Mouse (Mus musculus): ENCODE measurements at regions not wholly inside any gene's neighbourhood (a gene's known extent, or its start where the extent isn't known, plus 50 kb on each side); places are given as distances from the start of the nearest gene placed in this dataset.

- no peak for DNase-seq (ENCODE audit: low spot score)
Measured at GRCm38 (mm10) chr9:26575990-26576389, 157.5 kb upstream of the B3gat1 start.

GRCm38 (mm10) chr9:26601979-26602378, 131.5 kb upstream of the B3gat1 start:
- DNase-seq (ENCODE audit: low spot score) = no peak

- no peak for DNase-seq (ENCODE audit: low spot score)
Measured at GRCm38 (mm10) chr9:26604552-26604951, 129.0 kb upstream of the B3gat1 start.

GRCm38 (mm10) chr9:26611711-26612437, 121.7 kb upstream of the B3gat1 start:
- no peak for DNase-seq (ENCODE audit: low spot score)

- DNase-seq (ENCODE audit: low spot score) = no peak
Measured at GRCm38 (mm10) chr9:26622840-26623448, 110.6 kb upstream of the B3gat1 start.

GRCm38 (mm10) chr9:26625171-26625937, 108.2 kb upstream of the B3gat1 start:
- DNase-seq (ENCODE audit: low spot score) = no peak

- DNase-seq (ENCODE audit: low spot score) = no peak
Measured at GRCm38 (mm10) chr9:26632891-26633650, 100.5 kb upstream of the B3gat1 start.

GRCm38 (mm10) chr9:26635211-26635610, 98.3 kb upstream of the B3gat1 start:
- no peak for DNase-seq (ENCODE audit: low spot score)

GRCm38 (mm10) chr9:26638586-26638985, 94.9 kb upstream of the B3gat1 start:
- DNase-seq (ENCODE audit: low spot score) = no peak

- DNase-seq (ENCODE audit: low spot score) = no peak
Measured at GRCm38 (mm10) chr9:26642302-26642701, 91.2 kb upstream of the B3gat1 start.

- no peak for DNase-seq (ENCODE audit: low spot score)
Measured at GRCm38 (mm10) chr9:26642831-26643230, 90.7 kb upstream of the B3gat1 start.

- DNase-seq (ENCODE audit: low spot score) = no peak
Measured at GRCm38 (mm10) chr9:26649506-26649905, 84.0 kb upstream of the B3gat1 start.

GRCm38 (mm10) chr9:26652920-26653319, 80.6 kb upstream of the B3gat1 start:
- no peak for DNase-seq (ENCODE audit: low spot score)

- no peak for DNase-seq (ENCODE audit: low spot score)
Measured at GRCm38 (mm10) chr9:26659366-26659765, 74.2 kb upstream of the B3gat1 start.

GRCm38 (mm10) chr9:26663544-26663943, 70.0 kb upstream of the B3gat1 start:
- DNase-seq (ENCODE audit: low spot score) = no peak

- no peak for DNase-seq (ENCODE audit: low spot score)
Measured at GRCm38 (mm10) chr9:26667835-26668234, 65.7 kb upstream of the B3gat1 start.

- DNase-seq (ENCODE audit: low spot score) = no peak
Measured at GRCm38 (mm10) chr9:26674059-26674757, 59.3 kb upstream of the B3gat1 start.

GRCm38 (mm10) chr9:26678288-26678687, 55.2 kb upstream of the B3gat1 start:
- DNase-seq (ENCODE audit: low spot score) = no peak

GRCm38 (mm10) chr9:26681516-26681915, 52.0 kb upstream of the B3gat1 start:
- DNase-seq (ENCODE audit: low spot score) = peak; percentile 25

Data from retina, embryonic 14.5 days (tissue).